Mouse (Mus musculus): ENCODE measurements around the gene Esr2. TPM values are rescaled to one million over a fixed set of nuclear protein-coding genes. Genes with fewer than 3 reads are reported as not detected.

The Esr2 gene
- polyA plus RNA-seq (2015; fragmentation: Nextera tagmentation; extraction: Ambion mirVana): 0.05 and 0.11 TPM in 2 replicates

DNA sequence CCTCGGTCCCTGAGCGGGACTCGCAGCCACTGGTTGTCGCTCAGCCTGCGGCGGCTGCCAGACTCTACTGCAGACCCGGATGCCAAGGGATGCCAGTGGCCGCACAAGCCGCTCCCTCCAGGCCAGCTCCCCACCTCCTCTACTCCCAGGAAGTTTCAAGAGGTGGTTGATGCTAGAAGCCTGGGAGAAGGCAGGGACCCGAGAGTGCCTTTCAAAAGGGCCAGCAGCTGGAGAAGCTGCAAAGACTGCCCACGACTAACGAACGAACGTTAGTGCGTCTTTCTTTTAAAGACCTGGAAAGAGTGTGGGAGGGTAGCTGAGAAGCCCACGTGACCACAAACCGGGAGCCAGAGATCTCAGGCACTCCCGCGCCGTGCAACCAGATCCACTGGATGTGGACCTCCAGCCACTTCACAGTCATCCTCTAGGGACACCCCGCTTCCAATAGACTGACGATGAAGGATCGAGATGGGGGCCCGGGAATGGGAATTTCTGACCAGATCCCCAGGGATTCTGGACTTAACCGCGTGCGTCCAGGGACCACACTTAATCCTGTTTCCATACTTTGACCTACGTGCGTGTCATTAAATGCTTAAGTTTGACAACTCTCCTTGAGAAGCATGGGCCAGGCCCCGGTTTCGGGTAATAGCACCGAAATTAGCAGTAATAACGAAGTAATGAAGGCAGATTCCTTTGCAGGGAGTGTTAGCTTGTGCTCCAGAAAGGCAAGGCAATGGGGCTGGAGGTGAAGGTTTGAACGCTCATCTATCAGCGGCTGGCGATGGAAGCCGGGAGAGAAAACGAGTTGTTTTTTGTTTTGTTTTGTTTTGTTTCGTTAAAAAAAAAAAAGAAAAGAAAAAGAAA lies at the start of gene Esr2:
TSS of gene Esr2 (minus strand) at position 260 of the 864 bp plus-strand sequence.

Other genes with a start within 250 kb of the Esr2 start
- gene Tex21, start 69.5 kb upstream of the Esr2 start, polyA plus RNA-seq (2015; fragmentation: Nextera tagmentation; extraction: Ambion mirVana): not detected in 2 replicates
- gene Mthfd1, start 78.0 kb upstream of the Esr2 start, polyA plus RNA-seq (2015; fragmentation: Nextera tagmentation; extraction: Ambion mirVana): 29.8 and 30.1 TPM in 2 replicates
- gene Akap5, start 147.6 kb upstream of the Esr2 start, polyA plus RNA-seq (2015; fragmentation: Nextera tagmentation; extraction: Ambion mirVana): 8.4 and 11.2 TPM in 2 replicates
- 9.4 and 10.5 TPM in 2 replicates for gene Zbtb25, start 192.3 kb upstream of the Esr2 start, polyA plus RNA-seq (2015; fragmentation: Nextera tagmentation; extraction: Ambion mirVana)
- 4.3 and 5.6 TPM in 2 replicates for gene Zbtb1, start 193.0 kb upstream of the Esr2 start, polyA plus RNA-seq (2015; fragmentation: Nextera tagmentation; extraction: Ambion mirVana)
- gene Hspa2, start 226.9 kb upstream of the Esr2 start, polyA plus RNA-seq (2015; fragmentation: Nextera tagmentation; extraction: Ambion mirVana): 37.6 and 50.4 TPM in 2 replicates
- 4.6 and 5.6 TPM in 2 replicates for gene Ppp1r36, start 240.3 kb upstream of the Esr2 start, polyA plus RNA-seq (2015; fragmentation: Nextera tagmentation; extraction: Ambion mirVana)

All from urinary bladder, postnatal 0 days (tissue).